Mouse (Mus musculus) G1E (cell line): Measurements from ENCODE around the gene A730009L09Rik. TPM values are rescaled to one million over a fixed set of nuclear protein-coding genes. Genes with fewer than 3 reads are reported as not detected.

Experiments
- ATAC-seq: 2 replicates; pipeline ENCODE4 v1.8.0; 2016; ENCODE audit warnings: mild to moderate bottlenecking; ENCODE audit not compliant: insufficient number of reproducible peaks, poor library complexity, low FRiP score, severe bottlenecking; ENCODE audit errors: extremely low read depth
- DNase-seq: peaks from one replicate; pipeline ENCODE4 v3.0.0; 2012; ENCODE audit warnings: low spot score
- H3K27me3 ChIP-seq: 2 replicates; pipeline ENCODE4 v1.6.1; 2012; ENCODE audit warnings: mild to moderate bottlenecking, low read length, inconsistent platforms; ENCODE audit not compliant: insufficient read depth
- H3K36me3 ChIP-seq: replicated peaks from 2 replicates; pipeline ENCODE3; 2012; ENCODE audit warnings: mild to moderate bottlenecking, inconsistent platforms
- H3K4me1 ChIP-seq: 2 replicates; pipeline ENCODE4 v1.6.1; 2012; ENCODE audit warnings: low read depth, low read length, inconsistent platforms, mixed read lengths; ENCODE audit not compliant: insufficient read depth
- H3K4me3 ChIP-seq: 2 replicates; pipeline ENCODE4 v1.5.1; 2012; ENCODE audit warnings: low read depth, mild to moderate bottlenecking, inconsistent platforms, low read length, moderate library complexity, mixed read lengths
- H3K9me3 ChIP-seq: replicated peaks from 2 replicates; pipeline ENCODE4 v1.6.1; 2012; ENCODE audit warnings: inconsistent platforms
- CTCF ChIP-seq: IDR thresholded peaks from 2 replicates; pipeline ENCODE4 v1.5.1; 2012; ENCODE audit warnings: low read depth, low read length, inconsistent platforms, mixed read lengths
- GATA1 ChIP-seq: IDR thresholded peaks from 2 replicates; pipeline ENCODE4 v1.6.1; 2012; ENCODE audit warnings: borderline replicate concordance, low read length, inconsistent platforms, mixed read lengths
- GATA2 ChIP-seq: IDR thresholded peaks from 2 replicates; pipeline ENCODE4 v1.6.1; 2012; ENCODE audit warnings: low read depth, low read length, inconsistent platforms, borderline replicate concordance
- POLR2AphosphoS5 ChIP-seq: IDR thresholded peaks from 2 replicates; pipeline ENCODE4 v1.6.1; 2012; ENCODE audit warnings: low read depth, low read length, inconsistent platforms; ENCODE audit not compliant: insufficient replicate concordance
- TAL1 ChIP-seq: conservative IDR thresholded peaks from 2 replicates; pipeline ENCODE4 v1.6.1; 2012; ENCODE audit warnings: low read depth, low read length, inconsistent platforms, mixed read lengths
- polyA plus RNA-seq: library from polyadenylated mRNA; stranded (reverse); fragments of >175 nt; gene quantifications from 2 replicates; pipeline ENCODE4 v1.2.3, GENCODE M21; 2012
- total RNA-seq, 2 experiments: library from RNA; stranded (forward) in 1 of 2; stranded (reverse) in 1 of 2; fragments of 200-1000 nt in 1 of 2; fragments of >200 nt in 1 of 2; fragmentation: Nextera tagmentation in 1 of 2; gene quantifications; 2 replicates each; pipeline ENCODE4 v1.2.3; 2014 to 2017

Gene A730009L09Rik
- total and polyA plus RNA-seq, 3 experiments: 0.11 TPM; not detected in 2

DNA sequence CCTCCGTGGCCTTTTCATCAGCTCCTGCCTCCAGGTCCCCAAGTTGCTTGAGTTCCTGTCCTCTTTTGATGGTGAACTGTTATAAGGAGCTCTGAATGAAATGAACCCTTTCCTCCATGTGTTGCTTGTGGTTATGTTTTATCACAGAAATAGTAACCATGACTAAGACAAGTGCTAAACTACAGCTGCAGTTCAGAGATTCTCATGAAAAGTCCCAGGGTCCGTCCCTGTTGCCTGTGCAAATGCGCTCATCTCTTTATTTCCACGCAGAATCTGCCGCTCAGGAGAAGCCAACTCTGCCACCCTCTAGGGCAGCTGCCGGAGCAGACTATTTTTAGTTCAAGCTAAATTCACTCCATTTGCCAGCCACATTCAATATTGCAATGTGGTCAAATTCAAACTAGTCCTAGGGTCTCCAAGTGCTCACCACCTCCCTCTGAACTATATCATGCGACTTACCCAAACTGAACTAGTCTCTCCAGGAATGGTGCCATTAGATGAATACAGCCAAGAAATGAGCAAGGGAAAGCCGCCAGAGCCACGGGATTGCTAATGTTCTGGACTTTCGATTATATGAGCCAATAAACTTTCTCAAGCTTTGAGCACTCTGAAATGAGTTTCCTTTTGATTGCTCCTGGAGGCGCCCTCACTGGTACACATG is 7.2 kb downstream of the A730009L09Rik start:
- no peak for ATAC-seq
- Histone ChIP-seq H3K4me1 (no peaks in the 10 kb centered on the region), H3K9me3 (peaks cover 20% of the 10 kb centered on the region), H3K27me3 (no peaks in the 10 kb centered on the region), H3K4me3 (no peak overlapping the region), H3K36me3 (no peaks in the 10 kb centered on the region)
- no peak for DNase-seq
- TF ChIP-seq POLR2AphosphoS5 (no peak), TAL1 (no peak), GATA2 (no peak), CTCF (no peak), GATA1 (no peak)

DNA sequence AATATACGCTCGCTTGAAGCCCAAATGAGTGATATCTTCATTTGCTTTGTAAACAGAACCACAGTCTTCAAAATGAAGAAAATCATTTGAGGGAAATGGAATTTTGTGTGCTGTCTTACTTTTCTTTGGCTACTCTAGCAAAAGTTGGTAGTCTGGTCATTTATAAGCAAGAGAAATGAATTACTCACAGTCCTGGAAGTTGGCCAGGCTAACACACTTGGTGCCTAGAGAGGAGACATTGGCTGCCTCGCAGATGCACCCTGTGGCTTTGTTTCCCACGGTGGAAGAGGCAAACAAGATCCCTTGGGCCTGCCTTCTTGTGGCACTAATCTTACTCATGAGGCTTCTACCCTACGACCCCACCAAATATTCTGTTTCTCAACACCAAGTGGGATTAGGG is 8.1 kb downstream of the A730009L09Rik start:
- Histone ChIP-seq H3K4me3 (no peak overlapping the region), H3K4me1 (no peaks in the 10 kb centered on the region), H3K36me3 (no peaks in the 10 kb centered on the region), H3K27me3 (no peaks in the 10 kb centered on the region), H3K9me3 (peaks cover 27% of the 10 kb centered on the region)
- ATAC-seq: no peak
- DNase-seq: no peak
- TF ChIP-seq TAL1: no peak
- no peak for TF ChIP-seq GATA1
- TF ChIP-seq CTCF: no peak
- no peak for TF ChIP-seq POLR2AphosphoS5
- no peak for TF ChIP-seq GATA2

DNA sequence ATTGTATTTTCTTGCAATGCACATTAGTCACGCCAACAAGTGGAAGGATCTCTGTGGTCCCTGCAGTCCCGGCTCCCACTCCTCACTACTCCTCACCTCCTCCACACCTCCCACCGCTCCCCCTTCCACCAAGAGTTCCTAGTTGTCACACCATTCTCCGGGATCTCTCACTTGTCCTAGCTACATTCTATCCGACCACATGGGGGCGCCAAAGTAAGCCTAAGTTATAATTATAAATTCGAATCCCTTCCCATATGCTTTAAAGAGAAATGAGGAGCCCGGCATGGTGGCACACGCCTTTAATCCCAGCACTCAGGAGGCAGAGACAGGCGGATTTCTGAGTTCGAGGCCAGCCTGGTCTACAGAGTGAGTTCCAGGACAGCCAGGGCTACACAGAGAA is 12.5 kb downstream of the A730009L09Rik start:
- no peak for TF ChIP-seq GATA2
- no peak for TF ChIP-seq GATA1
- no peak for TF ChIP-seq CTCF
- no peak for TF ChIP-seq POLR2AphosphoS5
- no peak for TF ChIP-seq TAL1
- Histone ChIP-seq H3K36me3 (no peaks in the 10 kb centered on the region), H3K27me3 (no peaks in the 10 kb centered on the region), H3K9me3 (peaks cover 21% of the 10 kb centered on the region), H3K4me3 (no peak overlapping the region), H3K4me1 (no peaks in the 10 kb centered on the region)
- ATAC-seq (no peak), DNase-seq (no peak)

DNA sequence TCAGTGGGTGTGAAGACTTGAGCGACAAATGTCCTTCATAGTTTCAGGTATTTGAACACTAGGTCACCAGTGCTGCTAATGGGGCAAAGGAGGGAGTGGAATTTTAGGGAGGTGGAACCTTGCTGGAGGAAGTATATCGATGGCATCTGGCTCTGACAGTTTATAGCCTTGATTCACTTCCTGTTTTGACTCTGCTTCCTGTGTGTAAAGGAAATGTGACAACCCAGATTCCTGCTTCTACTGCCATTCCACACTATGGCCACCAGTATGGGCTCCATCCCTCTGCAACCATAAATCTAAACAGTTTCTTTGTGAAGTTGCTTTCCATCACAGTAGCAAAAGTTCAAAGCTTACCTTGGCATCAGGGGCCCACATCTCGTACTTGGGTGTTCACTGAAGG is 17.9 kb downstream of the A730009L09Rik start:
- Histone ChIP-seq H3K36me3 (no peaks in the 10 kb centered on the region), H3K27me3 (no peaks in the 10 kb centered on the region), H3K9me3 (peaks cover 17% of the 10 kb centered on the region), H3K4me1 (no peaks in the 10 kb centered on the region), H3K4me3 (no peak overlapping the region)
- DNase-seq (no peak), ATAC-seq (no peak)
- TF ChIP-seq POLR2AphosphoS5 (no peak), GATA1 (no peak), GATA2 (no peak)

DNA sequence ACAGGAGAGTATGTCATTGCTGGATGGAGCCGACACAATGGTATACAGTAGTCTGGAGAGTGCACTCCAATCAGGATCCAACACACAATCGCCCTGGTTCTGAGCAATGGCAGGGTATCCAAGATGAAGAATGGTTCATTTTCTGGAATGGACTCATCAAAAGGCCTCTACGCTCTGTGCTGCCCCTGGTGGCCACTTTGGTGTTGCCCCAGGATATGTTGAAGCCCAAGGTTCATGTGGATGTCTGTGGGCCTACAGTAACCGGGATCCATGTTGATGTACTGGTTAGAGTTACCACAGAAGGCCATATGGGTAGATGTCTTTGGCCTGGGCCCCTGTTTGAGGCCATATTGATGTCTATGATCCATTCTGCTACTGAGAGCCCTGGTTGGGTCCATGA is 31.1 kb downstream of the A730009L09Rik start:
- Histone ChIP-seq H3K4me3 (no peak overlapping the region), H3K4me1 (no peaks in the 10 kb centered on the region), H3K27me3 (no peaks in the 10 kb centered on the region), H3K9me3 (peaks cover 26% of the 10 kb centered on the region), H3K36me3 (no peaks in the 10 kb centered on the region)
- ATAC-seq: 0 out of 2 replicates have a peak, but pooled peaks have one; percentile 5
- TF ChIP-seq POLR2AphosphoS5: no peak
- no peak for TF ChIP-seq GATA1
- no peak for DNase-seq

DNA sequence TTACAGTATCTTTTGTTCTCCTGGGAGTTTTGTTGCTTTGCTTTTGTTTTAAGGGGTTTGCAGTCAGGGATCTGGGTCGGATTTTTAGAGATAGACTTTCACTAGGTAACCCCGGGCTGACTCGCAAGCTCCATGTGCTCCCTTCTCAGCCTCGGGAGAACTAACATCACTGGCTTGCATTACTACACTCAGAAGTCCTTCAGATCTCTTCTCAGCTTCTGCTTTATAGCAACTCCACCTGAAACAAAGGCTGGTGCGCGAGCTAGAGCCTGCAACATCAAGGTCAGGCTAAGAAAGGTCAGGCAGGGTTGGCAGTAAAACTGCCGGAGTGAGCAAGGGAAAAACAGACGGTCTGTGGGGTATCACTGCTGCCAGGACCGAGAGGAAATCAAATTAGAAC is 34.2 kb downstream of the A730009L09Rik start:
- Histone ChIP-seq H3K27me3 (no peaks in the 10 kb centered on the region), H3K9me3 (peaks cover 45% of the 10 kb centered on the region), H3K36me3 (no peaks in the 10 kb centered on the region), H3K4me1 (no peaks in the 10 kb centered on the region), H3K4me3 (no peak overlapping the region)
- no peak for DNase-seq
- TF ChIP-seq GATA2 (no peak), POLR2AphosphoS5 (no peak), TAL1 (no peak), GATA1 (no peak), CTCF (no peak)
- no peak for ATAC-seq
